Mouse (Mus musculus) G1E (cell line): ENCODE data around the gene F11r. TPM values are rescaled to one million over a fixed set of nuclear protein-coding genes. Genes with fewer than 3 reads are reported as not detected.

Source experiments
- ATAC-seq: 2 replicates; pipeline ENCODE4 v1.8.0; 2016; ENCODE audit warnings: mild to moderate bottlenecking; ENCODE audit not compliant: insufficient number of reproducible peaks, poor library complexity, low FRiP score, severe bottlenecking; ENCODE audit errors: extremely low read depth
- DNase-seq: peaks from one replicate; pipeline ENCODE4 v3.0.0; 2012; ENCODE audit warnings: low spot score
- H3K27me3 ChIP-seq: 2 replicates; pipeline ENCODE4 v1.6.1; 2012; ENCODE audit warnings: mild to moderate bottlenecking, low read length, inconsistent platforms; ENCODE audit not compliant: insufficient read depth
- H3K36me3 ChIP-seq: replicated peaks from 2 replicates; pipeline ENCODE3; 2012; ENCODE audit warnings: mild to moderate bottlenecking, inconsistent platforms
- H3K4me1 ChIP-seq: 2 replicates; pipeline ENCODE4 v1.6.1; 2012; ENCODE audit warnings: low read depth, low read length, inconsistent platforms, mixed read lengths; ENCODE audit not compliant: insufficient read depth
- H3K4me3 ChIP-seq: 2 replicates; pipeline ENCODE4 v1.5.1; 2012; ENCODE audit warnings: low read depth, mild to moderate bottlenecking, inconsistent platforms, low read length, moderate library complexity, mixed read lengths
- H3K9me3 ChIP-seq: replicated peaks from 2 replicates; pipeline ENCODE4 v1.6.1; 2012; ENCODE audit warnings: inconsistent platforms
- CTCF ChIP-seq: IDR thresholded peaks from 2 replicates; pipeline ENCODE4 v1.5.1; 2012; ENCODE audit warnings: low read depth, low read length, inconsistent platforms, mixed read lengths
- GATA1 ChIP-seq: IDR thresholded peaks from 2 replicates; pipeline ENCODE4 v1.6.1; 2012; ENCODE audit warnings: borderline replicate concordance, low read length, inconsistent platforms, mixed read lengths
- GATA2 ChIP-seq: IDR thresholded peaks from 2 replicates; pipeline ENCODE4 v1.6.1; 2012; ENCODE audit warnings: low read depth, low read length, inconsistent platforms, borderline replicate concordance
- POLR2AphosphoS5 ChIP-seq: IDR thresholded peaks from 2 replicates; pipeline ENCODE4 v1.6.1; 2012; ENCODE audit warnings: low read depth, low read length, inconsistent platforms; ENCODE audit not compliant: insufficient replicate concordance
- TAL1 ChIP-seq: conservative IDR thresholded peaks from 2 replicates; pipeline ENCODE4 v1.6.1; 2012; ENCODE audit warnings: low read depth, low read length, inconsistent platforms, mixed read lengths
- polyA plus RNA-seq: library from polyadenylated mRNA; stranded (reverse); fragments of >175 nt; gene quantifications from 2 replicates; pipeline ENCODE4 v1.2.3, GENCODE M21; 2012
- total RNA-seq, 2 experiments: library from RNA; stranded (forward) in 1 of 2; stranded (reverse) in 1 of 2; fragments of 200-1000 nt in 1 of 2; fragments of >200 nt in 1 of 2; fragmentation: Nextera tagmentation in 1 of 2; gene quantifications; 2 replicates each; pipeline ENCODE4 v1.2.3; 2014 to 2017

F11r gene
- total and polyA plus RNA-seq, 3 experiments, result 0.11 TPM; not detected in 2

DNA sequence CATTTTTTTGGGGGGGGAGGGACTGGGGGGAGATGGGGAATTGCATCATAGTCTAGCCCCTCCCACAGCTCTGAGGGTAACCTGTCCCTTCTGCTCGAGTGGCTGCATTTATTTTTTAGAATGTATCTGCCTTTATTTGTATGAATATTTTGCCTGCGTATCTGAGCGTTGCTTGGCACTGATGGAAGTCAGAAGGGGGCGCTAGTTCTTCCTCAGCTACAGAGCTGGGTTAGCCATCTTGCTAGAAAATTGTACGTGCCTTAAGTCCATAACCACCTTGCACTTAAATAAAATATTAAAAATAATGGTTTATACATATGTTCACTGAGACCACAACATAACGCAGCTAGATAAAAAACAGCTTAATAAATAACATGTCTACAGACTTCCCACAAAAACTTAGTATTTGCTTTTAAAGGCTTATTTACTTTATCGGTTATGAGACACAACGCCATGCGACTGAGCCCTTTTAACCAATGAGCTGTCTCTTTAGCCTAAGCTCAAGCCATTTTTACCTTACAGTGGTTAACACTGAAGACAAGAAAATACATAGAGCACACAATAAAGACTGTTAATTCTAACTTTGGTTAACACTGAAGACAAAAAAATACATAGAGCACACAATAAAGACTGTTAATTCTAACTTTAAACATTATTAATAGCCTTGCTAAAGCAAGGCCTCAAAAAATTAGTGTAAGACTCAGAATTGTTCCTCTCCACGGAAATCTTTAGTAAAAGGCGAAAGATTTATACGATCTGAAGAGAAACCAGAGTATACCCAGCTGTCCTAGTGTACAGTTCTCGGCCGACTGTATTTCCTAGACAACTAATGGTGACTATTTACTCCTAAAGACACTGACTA lies 65.3 kb downstream of the F11r start:
- Histone ChIP-seq H3K27me3 (no peaks in the 10 kb centered on the region), H3K36me3 (peaks cover 3% of the 10 kb centered on the region), H3K4me1 (peaks cover 36% of the 10 kb centered on the region), H3K4me3 (no peak overlapping the region), H3K9me3 (no peaks in the 10 kb centered on the region)
- TF ChIP-seq CTCF (peak; percentile 12; the same call in 1 of the 2 replicates), TAL1 (no peak), GATA1 (no peak), GATA2 (no peak), POLR2AphosphoS5 (peak; percentile 94; the same call in 1 of the 2 replicates)
- ATAC-seq, result peak; percentile 67
- DNase-seq, result no peak

GRCm38 (mm10) chr1:171503250-171503591 lies 65.9 kb downstream of the F11r start, which contains the start of gene Alyref2:
Gene Alyref2, plus strand, starts transcription at chr1:171503478.
- DNase-seq (peak; percentile 73), ATAC-seq (peak; percentile 56)
- H3K36me3 ChIP-seq, result peaks cover 3% of the 10 kb centered on the region
- peak within 1 kb of the TSS; percentile 79 for H3K4me3 ChIP-seq
- TF ChIP-seq POLR2AphosphoS5 (no peak), CTCF (0 out of 2 replicates have a peak, but pooled peaks have one; percentile 33), TAL1 (no peak)
- H3K4me1 ChIP-seq, result peaks cover 36% of the 10 kb centered on the region
- H3K27me3 ChIP-seq, result no peaks in the 10 kb centered on the region
- H3K9me3 ChIP-seq, result no peaks in the 10 kb centered on the region

DNA sequence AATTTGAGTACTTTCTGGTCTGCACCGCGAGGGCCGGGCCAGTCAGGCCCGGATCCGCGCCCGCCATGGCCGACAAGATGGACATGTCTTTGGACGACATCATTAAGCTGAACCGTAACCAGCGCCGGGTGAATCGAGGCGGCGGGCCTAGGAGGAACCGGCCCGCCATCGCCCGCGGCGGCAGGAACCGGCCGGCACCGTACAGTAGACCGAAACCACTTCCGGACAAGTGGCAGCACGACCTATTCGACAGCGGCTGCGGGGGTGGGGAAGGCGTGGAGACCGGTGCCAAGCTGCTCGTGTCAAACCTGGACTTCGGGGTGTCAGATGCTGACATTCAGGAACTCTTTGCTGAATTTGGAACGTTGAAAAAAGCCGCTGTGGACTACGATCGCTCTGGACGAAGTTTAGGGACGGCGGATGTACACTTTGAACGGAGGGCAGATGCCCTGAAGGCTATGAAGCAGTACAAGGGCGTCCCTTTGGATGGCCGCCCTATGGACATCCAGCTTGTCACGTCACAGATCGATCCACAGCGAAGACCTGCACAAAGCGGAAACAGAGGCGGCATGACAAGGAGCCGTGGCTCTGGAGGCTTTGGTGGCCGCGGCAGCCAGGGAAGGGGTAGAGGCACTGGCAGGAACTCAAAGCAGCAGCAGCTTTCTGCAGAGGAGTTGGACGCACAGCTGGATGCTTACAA lies 66.4 kb downstream of the F11r start:
- TF ChIP-seq CTCF, result no peak
- TF ChIP-seq POLR2AphosphoS5, result 0 out of 2 replicates have a peak, but pooled peaks have one; percentile 28

DNA sequence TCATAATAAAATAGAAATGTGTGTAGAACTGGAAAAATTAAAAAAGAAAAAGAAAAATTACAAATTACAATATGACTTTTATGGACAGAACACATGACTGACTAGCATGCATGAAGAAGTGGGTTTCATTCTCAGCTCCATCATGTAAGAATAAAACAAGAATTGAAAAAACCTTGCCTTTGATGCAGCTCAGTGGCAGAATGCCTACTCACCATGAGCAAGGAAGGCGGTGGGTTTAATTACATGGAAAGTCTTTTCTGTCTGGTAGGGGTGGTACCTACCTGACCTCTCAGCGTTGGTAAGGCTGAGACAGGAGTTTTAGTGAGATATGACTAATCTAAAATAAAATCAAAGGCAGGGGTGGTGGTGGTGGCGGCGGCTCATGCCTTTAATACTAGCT lies 67.3 kb downstream of the F11r start:
- ATAC-seq (no peak), DNase-seq (no peak)
- H3K9me3 ChIP-seq, result no peaks in the 10 kb centered on the region
- no peak for TF ChIP-seq CTCF
- TF ChIP-seq TAL1, result 0 out of 2 replicates have a peak, but pooled peaks have one; percentile 17
- H3K36me3 ChIP-seq, result peaks cover 3% of the 10 kb centered on the region
- H3K4me1 ChIP-seq, result peaks cover 36% of the 10 kb centered on the region
- H3K4me3 ChIP-seq, result peak overlapping the region; percentile 47; the same call in 1 of the 2 replicates
- H3K27me3 ChIP-seq, result no peaks in the 10 kb centered on the region

More for the DNA sequence above, 66.4 kb downstream of the F11r start:
- H3K36me3 ChIP-seq, result peaks cover 3% of the 10 kb centered on the region
- H3K4me1 ChIP-seq, result peaks cover 36% of the 10 kb centered on the region
- peak overlapping the region; percentile 79 for H3K4me3 ChIP-seq
- ATAC-seq, result peak; percentile 31
- no peaks in the 10 kb centered on the region for H3K9me3 ChIP-seq
- H3K27me3 ChIP-seq, result no peaks in the 10 kb centered on the region
- peak; percentile 44 for DNase-seq

DNA sequence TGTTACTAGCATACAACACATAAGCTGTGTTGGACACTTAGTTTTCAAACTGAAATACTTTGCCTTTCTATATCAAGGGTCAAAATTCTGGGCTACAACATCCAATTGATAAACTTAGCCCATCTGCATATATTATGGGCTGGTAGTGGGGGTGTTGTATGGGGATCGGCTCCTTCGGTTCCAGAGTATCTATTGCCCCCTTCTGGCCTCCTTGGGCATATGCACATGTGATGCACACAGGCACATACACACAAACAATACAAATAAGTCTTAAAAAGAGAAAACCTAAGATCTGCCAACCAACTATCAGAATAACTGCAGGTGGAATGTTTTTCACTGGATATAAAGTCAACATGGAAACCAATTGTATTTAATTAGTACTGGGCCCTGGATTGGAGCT lies 75.9 kb downstream of the F11r start:
- DNase-seq, result no peak
- Histone ChIP-seq H3K9me3 (peaks cover 6% of the 10 kb centered on the region), H3K36me3 (no peaks in the 10 kb centered on the region), H3K27me3 (no peaks in the 10 kb centered on the region), H3K4me1 (no peaks in the 10 kb centered on the region; the same call in 1 of the 2 replicates), H3K4me3 (no peak overlapping the region)
- ATAC-seq, result no peak
- TF ChIP-seq POLR2AphosphoS5, result no peak
- TF ChIP-seq GATA1, result no peak
- TF ChIP-seq TAL1, result no peak
- no peak for TF ChIP-seq GATA2
- TF ChIP-seq CTCF, result no peak

GRCm38 (mm10) chr1:171513760-171514159 lies 76.4 kb downstream of the F11r start:
- ATAC-seq (no peak), DNase-seq (no peak)
- TF ChIP-seq POLR2AphosphoS5, result no peak
- no peak for TF ChIP-seq GATA2
- no peak for TF ChIP-seq CTCF
- no peak for TF ChIP-seq GATA1
- TF ChIP-seq TAL1, result no peak
- Histone ChIP-seq H3K9me3 (peaks cover 8% of the 10 kb centered on the region), H3K27me3 (no peaks in the 10 kb centered on the region), H3K4me1 (no peaks in the 10 kb centered on the region; the same call in 1 of the 2 replicates), H3K4me3 (no peak overlapping the region), H3K36me3 (no peaks in the 10 kb centered on the region)

Other genes with a start within 250 kb of the F11r start
Only the 20 nearest of the 25 such genes appear.
- not detected in 2 replicates for gene Apoa2, start 212.5 kb upstream of the F11r start, total RNA-seq (2014; fragmentation: Nextera tagmentation)
- gene Apoa2, start 212.5 kb upstream of the F11r start, total RNA-seq (2017), result not detected in 2 replicates
- 0.17 TPM in 1 of 2 replicates, not detected in the other for gene Apoa2, start 212.5 kb upstream of the F11r start, polyA plus RNA-seq
- gene Fcer1g, start 203.2 kb upstream of the F11r start, total RNA-seq (2014; fragmentation: Nextera tagmentation), result not detected in 2 replicates
- gene Fcer1g, start 203.2 kb upstream of the F11r start, total RNA-seq (2017), result 0.64 and 0.71 TPM in 2 replicates
- 0.08 TPM in 1 of 2 replicates, not detected in the other for gene Fcer1g, start 203.2 kb upstream of the F11r start, polyA plus RNA-seq
- 0.60 TPM in 1 of 2 replicates, not detected in the other for gene Adamts4, start 187.1 kb upstream of the F11r start, total RNA-seq (2014; fragmentation: Nextera tagmentation)
- gene Adamts4, start 187.1 kb upstream of the F11r start, total RNA-seq (2017), result 0.16 and 0.17 TPM in 2 replicates
- gene Adamts4, start 187.1 kb upstream of the F11r start, polyA plus RNA-seq, result 0.12 and 0.20 TPM in 2 replicates
- gene Ndufs2, start 186.1 kb upstream of the F11r start, total RNA-seq (2014; fragmentation: Nextera tagmentation), result 209 and 219 TPM in 2 replicates
- 275 and 300 TPM in 2 replicates for gene Ndufs2, start 186.1 kb upstream of the F11r start, total RNA-seq (2017)
- gene Ndufs2, start 186.1 kb upstream of the F11r start, polyA plus RNA-seq, result 47.9 and 101 TPM in 2 replicates
- 27.3 and 30.8 TPM in 2 replicates for gene B4galt3, start 167.2 kb upstream of the F11r start, total RNA-seq (2014; fragmentation: Nextera tagmentation)
- 16.9 and 21.5 TPM in 2 replicates for gene B4galt3, start 167.2 kb upstream of the F11r start, total RNA-seq (2017)
- gene B4galt3, start 167.2 kb upstream of the F11r start, polyA plus RNA-seq, result 44.8 and 50.0 TPM in 2 replicates
- 45.7 and 168 TPM in 2 replicates for gene Ppox, start 156.3 kb upstream of the F11r start, total RNA-seq (2014; fragmentation: Nextera tagmentation)
- gene Ppox, start 156.3 kb upstream of the F11r start, total RNA-seq (2017), result 27.0 and 36.7 TPM in 2 replicates
- gene Ppox, start 156.3 kb upstream of the F11r start, polyA plus RNA-seq, result 38.5 and 53.0 TPM in 2 replicates
- 40.1 and 64.5 TPM in 2 replicates for gene Usp21, start 149.5 kb upstream of the F11r start, total RNA-seq (2014; fragmentation: Nextera tagmentation)
- gene Usp21, start 149.5 kb upstream of the F11r start, total RNA-seq (2017), result 11.8 and 12.8 TPM in 2 replicates
- 44.1 and 53.3 TPM in 2 replicates for gene Usp21, start 149.5 kb upstream of the F11r start, polyA plus RNA-seq
- gene Ufc1, start 142.5 kb upstream of the F11r start, total RNA-seq (2014; fragmentation: Nextera tagmentation), result 33.4 and 34.3 TPM in 2 replicates
- 96.2 and 111 TPM in 2 replicates for gene Ufc1, start 142.5 kb upstream of the F11r start, total RNA-seq (2017)
- 38.5 and 47.9 TPM in 2 replicates for gene Ufc1, start 142.5 kb upstream of the F11r start, polyA plus RNA-seq
- gene Dedd, start 108.4 kb upstream of the F11r start, total RNA-seq (2014; fragmentation: Nextera tagmentation), result 53.6 and 56.4 TPM in 2 replicates
- gene Dedd, start 108.4 kb upstream of the F11r start, total RNA-seq (2017), result 14.3 and 17.0 TPM in 2 replicates
- gene Dedd, start 108.4 kb upstream of the F11r start, polyA plus RNA-seq, result 17.7 and 29.9 TPM in 2 replicates
- 17.9 and 22.4 TPM in 2 replicates for gene Nit1, start 91.9 kb upstream of the F11r start, total RNA-seq (2014; fragmentation: Nextera tagmentation)
- 57.9 and 58.9 TPM in 2 replicates for gene Nit1, start 91.9 kb upstream of the F11r start, total RNA-seq (2017)
- gene Nit1, start 91.9 kb upstream of the F11r start, polyA plus RNA-seq, result 9.4 and 11.3 TPM in 2 replicates
- 32.4 and 47.3 TPM in 2 replicates for gene Pfdn2, start 91.9 kb upstream of the F11r start, total RNA-seq (2014; fragmentation: Nextera tagmentation)
- 19.6 and 22.3 TPM in 2 replicates for gene Pfdn2, start 91.9 kb upstream of the F11r start, total RNA-seq (2017)
- gene Pfdn2, start 91.9 kb upstream of the F11r start, polyA plus RNA-seq, result 16.9 and 20.1 TPM in 2 replicates
- 2.6 TPM in 1 of 2 replicates, not detected in the other for gene Klhdc9, start 76.7 kb upstream of the F11r start, total RNA-seq (2014; fragmentation: Nextera tagmentation)
- gene Klhdc9, start 76.7 kb upstream of the F11r start, total RNA-seq (2017), result 0.33 and 0.64 TPM in 2 replicates
- 1.4 TPM in 2 replicates for gene Klhdc9, start 76.7 kb upstream of the F11r start, polyA plus RNA-seq
- gene Nectin4, start 67.4 kb upstream of the F11r start, total RNA-seq (2014; fragmentation: Nextera tagmentation), result not detected in 2 replicates
- gene Nectin4, start 67.4 kb upstream of the F11r start, total RNA-seq (2017), result 0.12 TPM in 1 of 2 replicates, not detected in the other
- gene Nectin4, start 67.4 kb upstream of the F11r start, polyA plus RNA-seq, result 0.01 TPM in 1 of 2 replicates, not detected in the other
- gene Arhgap30, start 48.6 kb upstream of the F11r start, total RNA-seq (2014; fragmentation: Nextera tagmentation), result 2.0 and 2.9 TPM in 2 replicates
- 9.2 and 11.4 TPM in 2 replicates for gene Arhgap30, start 48.6 kb upstream of the F11r start, total RNA-seq (2017)
- 3.9 and 4.6 TPM in 2 replicates for gene Arhgap30, start 48.6 kb upstream of the F11r start, polyA plus RNA-seq
- 17.6 and 19.0 TPM in 2 replicates for gene Usf1, start 26.2 kb upstream of the F11r start, total RNA-seq (2014; fragmentation: Nextera tagmentation)
- gene Usf1, start 26.2 kb upstream of the F11r start, total RNA-seq (2017), result 41.9 and 56.8 TPM in 2 replicates
- gene Usf1, start 26.2 kb upstream of the F11r start, polyA plus RNA-seq, result 30.0 and 38.9 TPM in 2 replicates
- 1.7 TPM in 1 of 2 replicates, not detected in the other for gene Tstd1, start 18.7 kb upstream of the F11r start, total RNA-seq (2014; fragmentation: Nextera tagmentation)
- 2.9 and 3.7 TPM in 2 replicates for gene Tstd1, start 18.7 kb upstream of the F11r start, total RNA-seq (2017)
- 0.41 and 0.42 TPM in 2 replicates for gene Tstd1, start 18.7 kb upstream of the F11r start, polyA plus RNA-seq
- 5.7 and 6.2 TPM in 2 replicates for gene Alyref2, start 65.9 kb downstream of the F11r start, total RNA-seq (2014; fragmentation: Nextera tagmentation)
- gene Alyref2, start 65.9 kb downstream of the F11r start, total RNA-seq (2017), result 4.5 and 6.6 TPM in 2 replicates
- 10.5 and 10.7 TPM in 2 replicates for gene Alyref2, start 65.9 kb downstream of the F11r start, polyA plus RNA-seq
- not detected in 2 replicates for gene Itln1, start 97.8 kb downstream of the F11r start, total RNA-seq (2014; fragmentation: Nextera tagmentation)
- gene Itln1, start 97.8 kb downstream of the F11r start, total RNA-seq (2017), result not detected in 2 replicates
- not detected in 2 replicates for gene Itln1, start 97.8 kb downstream of the F11r start, polyA plus RNA-seq
- gene Cd244a, start 121.7 kb downstream of the F11r start, total RNA-seq (2014; fragmentation: Nextera tagmentation), result not detected in 2 replicates
- gene Cd244a, start 121.7 kb downstream of the F11r start, total RNA-seq (2017), result 0.17 and 0.44 TPM in 2 replicates
- not detected in 2 replicates for gene Cd244a, start 121.7 kb downstream of the F11r start, polyA plus RNA-seq
- not detected in 2 replicates for gene Ly9, start 169.9 kb downstream of the F11r start, total RNA-seq (2014; fragmentation: Nextera tagmentation)
- gene Ly9, start 169.9 kb downstream of the F11r start, total RNA-seq (2017), result 0.11 and 0.12 TPM in 2 replicates
- not detected in 2 replicates for gene Ly9, start 169.9 kb downstream of the F11r start, polyA plus RNA-seq